Mouse (Mus musculus) liver, postnatal 0 days (tissue): ENCODE data around the gene Nrm.

Source experiments
- CTCF ChIP-seq: sonication (generic); IDR thresholded peaks from 2 replicates; pipeline ENCODE4 v1.5.1; 2016; ENCODE audit warnings: antibody characterized with exemption, low read depth
- EP300 ChIP-seq: IDR thresholded peaks from 2 replicates; pipeline ENCODE4 v1.6.1; 2016; ENCODE audit warnings: antibody characterized with exemption, low read depth, mild to moderate bottlenecking

- TF ChIP-seq CTCF: peak; percentile 36
- no peak for TF ChIP-seq EP300
Observed at GRCm38 (mm10) chr17:35848112-35848511, 13.0 kb upstream of the Nrm start.
